8 mouse cellular contexts compared by ENCODE assay signal in the genomic region with DNA sequence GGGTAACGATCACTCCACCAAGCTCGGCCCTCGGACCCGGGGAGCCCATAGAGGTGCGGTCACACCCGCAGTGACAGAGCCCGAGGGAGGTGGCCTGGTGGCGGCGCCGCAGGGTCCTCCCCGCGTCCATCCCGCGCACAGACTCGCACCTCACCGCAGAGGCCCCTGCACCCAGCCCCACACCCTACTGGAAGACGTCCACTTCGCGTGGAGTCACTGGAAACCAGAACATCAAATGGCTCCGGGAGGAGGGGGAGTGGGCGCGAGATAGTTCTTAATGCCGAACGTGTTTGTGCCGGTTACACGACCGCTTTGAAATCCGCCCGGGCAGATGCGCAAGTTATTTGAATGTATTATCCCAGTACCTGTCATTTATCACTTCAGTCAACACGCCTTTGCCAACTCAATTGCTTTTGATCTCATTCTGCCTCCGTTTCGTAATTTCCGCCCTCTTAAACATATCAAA. TPM values are rescaled to one million over a fixed set of nuclear protein-coding genes. Genes with fewer than 3 reads are reported as not detected.
DNase-seq lines count a peak whose midpoint lies in the region; ATAC-seq and TF ChIP-seq lines count a peak whose summit lies in the region.

No protein-coding gene starts in this region.

- TF ChIP-seq CTCF in testis, adult 2 months (IDR thresholded peaks at IDR 0.05; ENCODE audit: control insufficient read depth, insufficient read depth, insufficient replicate concordance, low read depth, low read length), result no peak

- no peaks in the 10 kb centered on the region for H3K27me3 ChIP-seq in embryonic facial prominence, embryonic 13.5 days
- H3K27me3 ChIP-seq in heart, embryonic 12.5 days (replicated peaks), result no peaks in the 10 kb centered on the region
- no peaks in the 10 kb centered on the region for H3K27me3 ChIP-seq in kidney, embryonic 16.5 days (ENCODE audit: insufficient read depth, low read length)
- H3K27me3 ChIP-seq in liver, embryonic 13.5 days, result peaks cover 53% of the 10 kb centered on the region
- H3K27me3 ChIP-seq in testis, adult 2 months (ENCODE audit: control insufficient read depth, insufficient read depth, low read length), result peaks cover 2% of the 10 kb centered on the region; the same call in 1 of the 2 replicates

- peak overlapping the region; percentile 82 for H3K4me2 ChIP-seq in embryonic facial prominence, embryonic 13.5 days
- H3K4me2 ChIP-seq in heart, embryonic 12.5 days, result peak overlapping the region; percentile 91
- H3K4me2 ChIP-seq in kidney, embryonic 16.5 days (replicated peaks; ENCODE audit: low read depth, low read length), result peak overlapping the region; percentile 81
- H3K4me2 ChIP-seq in liver, embryonic 13.5 days, result peak overlapping the region; percentile 81

- H3K4me3 ChIP-seq in embryonic facial prominence, embryonic 13.5 days, result peak overlapping the region; percentile 72
- peak overlapping the region; percentile 88 for H3K4me3 ChIP-seq in heart, embryonic 12.5 days
- H3K4me3 ChIP-seq in kidney, embryonic 16.5 days (ENCODE audit: low read length), result peak overlapping the region; percentile 68
- H3K4me3 ChIP-seq in liver, embryonic 13.5 days (replicated peaks), result peak overlapping the region; percentile 63
- H3K4me3 ChIP-seq in testis, adult 2 months (ENCODE audit: control insufficient read depth, low read depth, low read length), result peak overlapping the region; percentile 91

- peaks cover 20% of the 10 kb centered on the region for H3K36me3 ChIP-seq in embryonic facial prominence, embryonic 13.5 days
- peaks cover 7% of the 10 kb centered on the region; the same call in 1 of the 2 replicates for H3K36me3 ChIP-seq in heart, embryonic 12.5 days
- peaks cover 16% of the 10 kb centered on the region for H3K36me3 ChIP-seq in kidney, embryonic 16.5 days (ENCODE audit: insufficient read depth, low read length)
- no peaks in the 10 kb centered on the region for H3K36me3 ChIP-seq in liver, embryonic 13.5 days
- H3K36me3 ChIP-seq in testis, adult 2 months (ENCODE audit: control insufficient read depth, insufficient read depth, low read length), result no peaks in the 10 kb centered on the region

- H3K9me3 ChIP-seq in embryonic facial prominence, embryonic 13.5 days, result no peaks in the 10 kb centered on the region
- H3K9me3 ChIP-seq in heart, embryonic 12.5 days (replicated peaks), result no peaks in the 10 kb centered on the region
- no peaks in the 10 kb centered on the region for H3K9me3 ChIP-seq in kidney, embryonic 16.5 days (ENCODE audit: low read length)
- H3K9me3 ChIP-seq in liver, embryonic 13.5 days (replicated peaks), result no peaks in the 10 kb centered on the region

- DNase-seq in urinary bladder, adult 18-20 months (ENCODE audit: low spot score in 2 of 2), result peak; percentile 49 to 54
- no peak for DNase-seq in urinary bladder, postnatal 10 days (ENCODE audit: low spot score)
- DNase-seq in liver, embryonic 13.5 days, result no peak
- DNase-seq in natural killer cell, adult 2 months (ENCODE audit: low spot score in 2 of 2), result peak; percentile 58 to 68

- no peak for TF ChIP-seq POLR2A in testis, adult 2 months (IDR thresholded peaks at IDR 0.05; ENCODE audit: control insufficient read depth, low read depth, low read length)

- peaks cover 22% of the 10 kb centered on the region for H3K4me1 ChIP-seq in embryonic facial prominence, embryonic 13.5 days
- peaks cover 10% of the 10 kb centered on the region for H3K4me1 ChIP-seq in heart, embryonic 12.5 days (replicated peaks)
- H3K4me1 ChIP-seq in kidney, embryonic 16.5 days (ENCODE audit: insufficient read depth, low read length), result peaks cover 31% of the 10 kb centered on the region
- peaks cover 17% of the 10 kb centered on the region for H3K4me1 ChIP-seq in liver, embryonic 13.5 days (replicated peaks)
- H3K4me1 ChIP-seq in testis, adult 2 months (ENCODE audit: control insufficient read depth, insufficient read depth, low read length), result peaks cover 13% of the 10 kb centered on the region

- peak overlapping the region; percentile 96 for H3K27ac ChIP-seq in embryonic facial prominence, embryonic 13.5 days
- peak overlapping the region; percentile 97 for H3K27ac ChIP-seq in heart, embryonic 12.5 days (ENCODE audit: poor library complexity, severe bottlenecking)
- peak overlapping the region; percentile 97 for H3K27ac ChIP-seq in kidney, embryonic 16.5 days (ENCODE audit: low read length)
- H3K27ac ChIP-seq in liver, embryonic 13.5 days, result peak overlapping the region; percentile 71
- H3K27ac ChIP-seq in testis, adult 2 months (ENCODE audit: control insufficient read depth, insufficient read depth, low read depth, low read length), result peak overlapping the region; percentile 85

- peak; percentile 45; the same call in 1 of the 2 replicates for ATAC-seq in embryonic facial prominence, embryonic 13.5 days (ENCODE audit: insufficient number of reproducible peaks, insufficient read depth, low FRiP score, low TSS enrichment, low read depth)
- ATAC-seq in heart, embryonic 12.5 days (ENCODE audit: insufficient number of reproducible peaks, low FRiP score), result peak; percentile 60; the same call in 1 of the 2 replicates
- peak; percentile 69 for ATAC-seq in kidney, embryonic 16.5 days (ENCODE audit: low FRiP score, low TSS enrichment)
- peak; percentile 60 for ATAC-seq in liver, embryonic 13.5 days (ENCODE audit: low read depth)

- peak overlapping the region; percentile 87 for H3K9ac ChIP-seq in embryonic facial prominence, embryonic 13.5 days
- H3K9ac ChIP-seq in heart, embryonic 12.5 days, result peak overlapping the region; percentile 88
- H3K9ac ChIP-seq in kidney, embryonic 16.5 days (replicated peaks; ENCODE audit: low read length), result peak overlapping the region; percentile 87
- peak overlapping the region; percentile 66 for H3K9ac ChIP-seq in liver, embryonic 13.5 days

- under 1% methylated on average over 32 of the region's 34 CpGs for WGBS in embryonic facial prominence, embryonic 13.5 days
- under 1% methylated on average over 34 of the region's 34 CpGs for WGBS in heart, embryonic 12.5 days
- WGBS in kidney, embryonic 16.5 days, result 0% methylated on average over 34 of the region's 34 CpGs
- WGBS in liver, embryonic 13.5 days (ENCODE audit: insufficient replicate concordance), result 0% methylated on average over 32 of the region's 34 CpGs

RNA-seq across cellular contexts. Expression of a gene that starts 1.5 kb away (rescaled TPM):
- polyA plus RNA-seq in embryonic facial prominence, embryonic 13.5 days (2015; fragmentation: Nextera tagmentation; extraction: Ambion mirVana), result 63.7 and 64.8 TPM in 2 replicates
- polyA plus RNA-seq in heart, embryonic 12.5 days (2016; fragmentation: Nextera tagmentation; extraction: Ambion mirVana), result 18.9 and 19.3 TPM in 2 replicates
- polyA plus RNA-seq in kidney, embryonic 16.5 days (2015; fragmentation: Nextera tagmentation; extraction: Ambion mirVana), result 34.0 and 41.4 TPM in 2 replicates
- polyA plus RNA-seq in liver, embryonic 13.5 days (2015; fragmentation: Nextera tagmentation; extraction: Ambion mirVana), result 4.1 and 4.6 TPM in 2 replicates
- polyA plus RNA-seq in testis, adult 2 months (2012; rRNA removed), result 4.9 and 5.1 TPM in 2 replicates

Comparison
In these comparisons a context has a peak if more than half of its experiments do, and no peak if none do; other contexts are left out.
1. DNase-seq: peak in urinary bladder, adult 18-20 months (2 of 2) and natural killer cell, adult 2 months (2 of 2); none in urinary bladder, postnatal 10 days (single experiment) and liver, embryonic 13.5 days (single experiment).
2. Peak in every context shown above with its lines, with median percentiles within 50 percentile points of each other: ATAC-seq, H3K27ac ChIP-seq, H3K4me2 ChIP-seq, H3K4me3 ChIP-seq and H3K9ac ChIP-seq.